Mouse (Mus musculus) neural tube, embryonic 15.5 days (tissue): Measurements from ENCODE around the gene Exoc6b. TPM values are rescaled to one million over a fixed set of nuclear protein-coding genes. Genes with fewer than 3 reads are reported as not detected.

Experiments used
- ATAC-seq: fragments of 200-750 bp; cut with Nextera tagmentation; 2 replicates; pipeline ENCODE4 v1.8.0; 2017; ENCODE audit warnings: mild to moderate bottlenecking, moderate TSS enrichment, moderate library complexity; ENCODE audit not compliant: low FRiP score
- H3K27ac ChIP-seq: fragments of 300-500 bp; sonication (generic); replicated peaks from 2 replicates; pipeline ENCODE4 v1.5.1; 2015; ENCODE audit warnings: mild to moderate bottlenecking, inconsistent platforms
- H3K27me3 ChIP-seq: fragments of 300-500 bp; sonication (generic); replicated peaks from 2 replicates; pipeline ENCODE4 v1.6.1; 2015; ENCODE audit warnings: inconsistent platforms
- H3K36me3 ChIP-seq: fragments of 300-500 bp; sonication (generic); 2 replicates; pipeline ENCODE4 v1.6.1; 2015; ENCODE audit warnings: inconsistent platforms
- H3K4me1 ChIP-seq: fragments of 300-500 bp; sonication (generic); 2 replicates; pipeline ENCODE4 v1.6.1; 2015; ENCODE audit warnings: inconsistent platforms
- H3K4me2 ChIP-seq: fragments of 300-500 bp; sonication (generic); 2 replicates; pipeline ENCODE4 v1.6.1; 2015; ENCODE audit warnings: inconsistent platforms, mild to moderate bottlenecking, moderate library complexity
- H3K4me3 ChIP-seq: fragments of 300-500 bp; sonication (generic); replicated peaks from 2 replicates; pipeline ENCODE4 v1.5.1; 2015; ENCODE audit warnings: mild to moderate bottlenecking, inconsistent platforms
- H3K9ac ChIP-seq: fragments of 300-500 bp; sonication (generic); replicated peaks from 2 replicates; pipeline ENCODE4 v1.6.1; 2015; ENCODE audit warnings: mild to moderate bottlenecking, inconsistent platforms
- H3K9me3 ChIP-seq: fragments of 300-500 bp; sonication (generic); replicated peaks from 2 replicates; pipeline ENCODE4 v1.6.1; 2016; ENCODE audit warnings: inconsistent platforms
- WGBS: fragments of 180-500 bp; shearing (Covaris S2); methylation state at CpG from one replicate; pipeline ENCODE4 v1.1.7; 2015; ENCODE audit warnings: mixed read lengths; 5-methylcytosine and 5-hydroxymethylcytosine counted together
- polyA plus RNA-seq: library from polyadenylated mRNA; unstranded; fragments of >200 nt; fragmentation: Nextera tagmentation; extraction: Ambion mirVana; gene quantifications from 2 replicates; pipeline ENCODE4 v1.2.1, GENCODE M21; 2015

Gene Exoc6b
- polyA plus RNA-seq, 1 experiment from 2014 or later: 44.5 TPM

DNA sequence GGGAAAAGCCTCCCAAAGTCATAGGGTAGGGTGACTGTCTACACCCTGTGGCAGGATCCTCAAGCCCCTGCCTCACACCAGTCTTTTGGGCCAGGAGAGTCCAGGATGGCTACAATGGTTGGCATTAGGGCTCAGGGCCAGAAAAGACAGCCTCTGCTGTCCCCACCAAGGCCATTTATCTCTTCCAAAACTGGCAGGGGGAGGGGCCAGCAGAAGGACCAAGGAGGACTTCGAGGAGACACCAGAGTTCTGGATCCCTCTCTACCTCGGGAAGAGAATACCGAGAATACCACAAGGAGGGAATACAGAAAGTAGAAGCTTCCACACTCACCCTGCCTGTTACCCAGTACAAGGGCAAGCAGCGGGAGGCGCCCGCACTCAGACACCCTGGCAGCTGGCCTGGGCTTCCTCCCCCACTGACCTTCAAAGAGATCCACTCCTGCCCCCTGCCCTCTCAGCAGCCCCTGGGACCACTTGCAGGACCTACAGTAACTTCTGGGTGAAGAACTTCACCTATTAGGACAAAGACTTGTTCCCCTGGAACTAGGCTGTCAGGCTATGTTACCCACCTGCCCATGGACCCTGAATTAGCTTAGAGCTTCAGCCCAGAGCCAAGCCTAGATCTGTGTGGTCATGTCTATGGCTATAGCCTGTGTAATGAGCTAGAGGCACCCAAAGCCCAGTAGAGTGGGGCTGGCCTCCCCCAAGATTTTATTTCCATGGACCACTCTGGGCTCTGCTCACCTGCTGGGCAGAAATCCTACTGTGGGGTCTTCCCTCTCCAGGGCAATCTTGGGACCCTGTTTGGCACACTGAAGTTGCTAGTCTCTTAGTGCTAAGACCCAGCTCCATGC, 488.1 kb downstream of the Exoc6b start:
- Histone ChIP-seq H3K36me3 (no peaks in the 10 kb centered on the region), H3K4me2 (no peak overlapping the region), H3K4me1 (peaks cover 35% of the 10 kb centered on the region), H3K9ac (no peak overlapping the region), H3K27ac (no peak overlapping the region), H3K27me3 (peaks cover 85% of the 10 kb centered on the region), H3K9me3 (no peaks in the 10 kb centered on the region), H3K4me3 (no peak overlapping the region)
- ATAC-seq: no peak
- WGBS: 58% methylated on average over 6 of the region's 6 CpGs

DNA sequence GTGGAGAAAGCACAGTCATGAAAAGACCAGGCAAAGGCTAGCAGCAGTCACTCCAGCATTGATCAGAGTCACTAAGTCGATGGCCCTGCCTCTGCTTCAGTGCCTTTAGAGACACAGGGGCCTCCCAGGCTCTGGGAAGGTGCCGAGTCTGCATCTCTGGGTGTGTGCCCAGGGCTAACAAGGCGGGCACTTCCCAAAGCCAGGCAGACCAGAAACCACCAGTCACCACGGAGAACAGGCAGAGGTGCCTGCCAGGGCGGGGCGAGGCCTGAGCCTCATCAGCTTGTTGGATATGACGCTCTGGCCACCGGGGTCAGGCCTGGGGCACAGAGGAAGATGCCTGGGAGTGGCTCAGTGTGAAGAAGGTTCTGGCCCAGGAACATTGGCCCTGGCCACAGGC, 489.8 kb downstream of the Exoc6b start:
- no peaks in the 10 kb centered on the region for H3K36me3 ChIP-seq
- H3K27ac ChIP-seq: no peak overlapping the region
- WGBS: 65% methylated on average over 8 of the region's 8 CpGs
- H3K9me3 ChIP-seq: no peaks in the 10 kb centered on the region
- peaks cover 19% of the 10 kb centered on the region for H3K4me1 ChIP-seq
- no peak overlapping the region for H3K9ac ChIP-seq
- peaks cover 79% of the 10 kb centered on the region for H3K27me3 ChIP-seq
- H3K4me3 ChIP-seq: no peak overlapping the region
- no peak for ATAC-seq
- H3K4me2 ChIP-seq: no peak overlapping the region

DNA sequence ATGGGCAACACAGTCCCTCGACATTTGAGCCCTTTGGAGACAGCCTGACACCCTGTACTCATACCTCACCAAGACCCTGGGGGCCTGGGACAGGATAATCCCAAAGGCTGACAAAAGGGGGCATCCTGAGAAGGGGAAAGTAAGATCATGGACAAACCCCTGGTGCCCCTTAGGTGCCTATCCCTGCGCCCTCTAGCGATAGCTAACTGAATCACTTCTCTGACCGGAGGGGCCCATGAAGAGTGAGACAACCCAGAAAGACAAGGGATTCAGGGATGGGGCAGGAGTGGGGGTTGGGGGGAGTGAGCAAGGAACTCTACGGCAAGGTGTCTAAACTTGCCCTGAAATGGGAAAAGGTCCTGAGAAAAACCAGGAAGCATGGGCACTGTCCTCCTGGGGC, 490.4 kb downstream of the Exoc6b start:
- peaks cover 75% of the 10 kb centered on the region for H3K27me3 ChIP-seq

DNA sequence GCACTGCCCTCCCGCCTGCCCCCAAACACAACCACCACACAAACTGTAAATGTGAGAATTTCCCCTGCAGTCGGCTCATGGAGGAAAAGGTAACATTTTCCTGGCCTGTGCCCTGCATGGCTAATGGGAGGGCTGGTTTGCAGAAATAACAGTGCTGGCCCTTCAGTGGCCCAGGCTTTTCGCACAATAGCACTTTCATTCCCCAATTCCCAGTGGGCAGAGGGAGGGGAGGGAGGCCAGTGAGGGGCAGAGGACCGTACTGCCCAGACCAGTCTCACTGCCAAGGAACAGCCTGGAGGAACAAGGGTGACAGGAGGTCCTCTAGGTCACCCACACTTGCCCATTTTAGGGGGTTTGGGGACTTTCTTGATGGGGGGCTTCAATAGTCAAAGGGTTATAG, 491.4 kb downstream of the Exoc6b start:
- Histone ChIP-seq H3K4me2 (no peak overlapping the region), H3K4me3 (no peak overlapping the region), H3K36me3 (no peaks in the 10 kb centered on the region), H3K27me3 (peaks cover 65% of the 10 kb centered on the region), H3K4me1 (peaks cover 12% of the 10 kb centered on the region), H3K9ac (no peak overlapping the region), H3K9me3 (no peaks in the 10 kb centered on the region), H3K27ac (no peak overlapping the region)
- ATAC-seq: no peak
- WGBS: 57% methylated on average over 4 of the region's 4 CpGs

More for the DNA sequence above, 490.4 kb downstream of the Exoc6b start:
- no peak overlapping the region for H3K4me3 ChIP-seq
- no peak for ATAC-seq
- H3K27ac ChIP-seq: no peak overlapping the region
- no peak overlapping the region for H3K9ac ChIP-seq
- WGBS: 12% methylated on average over 5 of the region's 5 CpGs
- peaks cover 19% of the 10 kb centered on the region for H3K4me1 ChIP-seq
- H3K36me3 ChIP-seq: no peaks in the 10 kb centered on the region
- H3K4me2 ChIP-seq: no peak overlapping the region
- no peaks in the 10 kb centered on the region for H3K9me3 ChIP-seq

GRCm38 (mm10) chr6:84573905-84574660, 495.2 kb downstream of the Exoc6b start:
- H3K4me2 ChIP-seq: peak overlapping the region; percentile 41
- H3K27ac ChIP-seq: no peak overlapping the region
- no peak overlapping the region for H3K9ac ChIP-seq
- ATAC-seq: peak; percentile 67
- H3K9me3 ChIP-seq: no peaks in the 10 kb centered on the region
- 39% methylated on average over 25 of the region's 25 CpGs for WGBS
- peaks cover 15% of the 10 kb centered on the region; the same call in 1 of the 2 replicates for H3K4me1 ChIP-seq
- H3K4me3 ChIP-seq: 0 out of 2 replicates have a peak overlapping the region, but pooled peaks have one; percentile 2
- no peaks in the 10 kb centered on the region for H3K36me3 ChIP-seq
- H3K27me3 ChIP-seq: peaks cover 32% of the 10 kb centered on the region

GRCm38 (mm10) chr6:84570039-84570438, 499.3 kb downstream of the Exoc6b start:
- peaks cover 22% of the 10 kb centered on the region for H3K4me1 ChIP-seq
- no peak overlapping the region for H3K9ac ChIP-seq
- no peak overlapping the region for H3K4me3 ChIP-seq
- H3K27me3 ChIP-seq: peaks cover 13% of the 10 kb centered on the region
- ATAC-seq: no peak
- WGBS: 41% methylated on average over 3 of the region's 3 CpGs
- no peak overlapping the region for H3K4me2 ChIP-seq
- H3K27ac ChIP-seq: no peak overlapping the region
- H3K9me3 ChIP-seq: no peaks in the 10 kb centered on the region
- H3K36me3 ChIP-seq: no peaks in the 10 kb centered on the region

DNA sequence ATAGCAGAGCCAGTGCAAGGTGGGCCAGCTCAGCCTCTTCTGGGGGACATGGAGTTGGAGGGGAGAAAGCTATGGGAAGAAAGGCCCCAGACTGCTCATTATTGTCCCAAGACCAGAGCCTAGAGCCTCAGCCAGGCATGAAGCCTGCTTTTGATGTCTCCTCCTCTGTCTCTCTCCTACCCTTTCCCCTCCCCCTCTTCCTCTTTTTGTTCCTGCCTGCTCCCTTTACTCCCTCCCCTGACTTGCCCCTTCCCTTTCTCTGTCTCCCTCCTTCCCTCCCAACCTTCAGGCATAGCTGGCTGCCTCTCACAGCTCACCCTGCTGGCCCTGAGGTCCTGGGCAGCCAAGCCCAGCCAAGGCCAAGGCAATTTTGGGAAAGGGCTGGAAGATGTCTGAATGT, 499.7 kb downstream of the Exoc6b start:
- peaks cover 8% of the 10 kb centered on the region; the same call in 1 of the 2 replicates for H3K27me3 ChIP-seq
- H3K9me3 ChIP-seq: no peaks in the 10 kb centered on the region
- peaks cover 22% of the 10 kb centered on the region for H3K4me1 ChIP-seq
- ATAC-seq: no peak
- H3K4me3 ChIP-seq: no peak overlapping the region
- no peak overlapping the region for H3K4me2 ChIP-seq
- no peak overlapping the region for H3K9ac ChIP-seq
- H3K36me3 ChIP-seq: no peaks in the 10 kb centered on the region
- no peak overlapping the region for H3K27ac ChIP-seq

DNA sequence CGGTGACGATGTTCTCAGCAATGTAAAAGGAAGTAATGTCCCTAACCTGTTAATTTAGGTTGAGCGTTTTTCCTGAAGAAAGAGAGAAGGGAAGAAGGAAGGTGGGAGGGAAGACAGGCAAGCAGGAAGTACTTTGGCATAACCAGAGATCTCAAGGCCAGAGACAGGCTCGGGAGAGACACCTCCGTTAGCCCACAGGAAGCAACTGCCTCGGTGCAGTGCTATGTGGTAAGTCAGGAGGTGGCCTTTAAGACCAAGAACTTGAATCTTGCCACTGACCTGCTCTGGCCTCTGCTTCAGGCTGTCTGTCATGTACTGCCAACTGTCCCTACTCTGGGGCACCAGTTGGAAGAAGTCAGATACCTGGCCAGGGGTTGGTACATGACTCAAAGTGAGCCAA, 500.4 kb downstream of the Exoc6b start:
- Histone ChIP-seq H3K4me1 (peaks cover 16% of the 10 kb centered on the region), H3K4me2 (no peak overlapping the region), H3K4me3 (no peak overlapping the region), H3K36me3 (no peaks in the 10 kb centered on the region), H3K9me3 (no peaks in the 10 kb centered on the region), H3K9ac (no peak overlapping the region), H3K27me3 (peaks cover 5% of the 10 kb centered on the region; the same call in 1 of the 2 replicates), H3K27ac (no peak overlapping the region)
- ATAC-seq: no peak
- 83% methylated on average over 6 of the region's 6 CpGs for WGBS

Other genes starting within 250 kb of the Exoc6b start
- gene Spr, start 68.3 kb upstream of the Exoc6b start, polyA plus RNA-seq: 35.6 and 39.9 TPM in 2 replicates
- not detected in 2 replicates for gene Emx1, start 117.9 kb upstream of the Exoc6b start, polyA plus RNA-seq